Mouse (Mus musculus) embryonic facial prominence, embryonic 13.5 days (tissue): ENCODE results near the gene Adamts10. TPM values are rescaled to one million over a fixed set of nuclear protein-coding genes. Genes with fewer than 3 reads are reported as not detected.

Experiments
- ATAC-seq: fragments of 200-750 bp; cut with Nextera tagmentation; 2 replicates; pipeline ENCODE4 v1.8.0; 2017; ENCODE audit warnings: low read depth; ENCODE audit not compliant: insufficient number of reproducible peaks, insufficient read depth, low FRiP score, low TSS enrichment
- H3K27ac ChIP-seq: fragments of 300-500 bp; sonication (generic); 2 replicates; pipeline ENCODE4 v1.5.1; 2015; ENCODE audit warnings: moderate library complexity, mild to moderate bottlenecking, inconsistent platforms
- H3K27me3 ChIP-seq: fragments of 300-500 bp; sonication (generic); 2 replicates; pipeline ENCODE4 v1.6.1; 2015; ENCODE audit warnings: mild to moderate bottlenecking, inconsistent platforms
- H3K36me3 ChIP-seq: fragments of 300-500 bp; sonication (generic); 2 replicates; pipeline ENCODE4 v1.6.1; 2015; ENCODE audit warnings: mild to moderate bottlenecking, inconsistent platforms
- H3K4me1 ChIP-seq: fragments of 300-500 bp; sonication (generic); 2 replicates; pipeline ENCODE4 v1.6.1; 2015; ENCODE audit warnings: inconsistent platforms
- H3K4me2 ChIP-seq: fragments of 300-500 bp; sonication (generic); 2 replicates; pipeline ENCODE4 v1.6.1; 2015; ENCODE audit warnings: moderate library complexity, mild to moderate bottlenecking, inconsistent platforms
- H3K4me3 ChIP-seq: fragments of 300-500 bp; sonication (generic); 2 replicates; pipeline ENCODE4 v1.5.1; 2015; ENCODE audit warnings: mild to moderate bottlenecking, inconsistent platforms
- H3K9ac ChIP-seq: fragments of 300-500 bp; sonication (generic); 2 replicates; pipeline ENCODE4 v1.6.1; 2015; ENCODE audit warnings: mild to moderate bottlenecking, inconsistent platforms
- H3K9me3 ChIP-seq: fragments of 300-500 bp; sonication (generic); 2 replicates; pipeline ENCODE4 v1.6.1; 2016; ENCODE audit warnings: inconsistent platforms
- WGBS: fragments of 180-500 bp; shearing (Covaris S2); methylation state at CpG from one replicate; pipeline ENCODE4 v1.1.7; 2015; ENCODE audit warnings: mixed read lengths; 5-methylcytosine and 5-hydroxymethylcytosine counted together
- polyA plus RNA-seq: library from polyadenylated mRNA; unstranded; fragments of >200 nt; fragmentation: Nextera tagmentation; extraction: Ambion mirVana; gene quantifications from 2 replicates; pipeline ENCODE4 v1.2.1, GENCODE M21; 2015

The Adamts10 gene
- 85.5 and 110 TPM in 2 replicates for polyA plus RNA-seq

DNA sequence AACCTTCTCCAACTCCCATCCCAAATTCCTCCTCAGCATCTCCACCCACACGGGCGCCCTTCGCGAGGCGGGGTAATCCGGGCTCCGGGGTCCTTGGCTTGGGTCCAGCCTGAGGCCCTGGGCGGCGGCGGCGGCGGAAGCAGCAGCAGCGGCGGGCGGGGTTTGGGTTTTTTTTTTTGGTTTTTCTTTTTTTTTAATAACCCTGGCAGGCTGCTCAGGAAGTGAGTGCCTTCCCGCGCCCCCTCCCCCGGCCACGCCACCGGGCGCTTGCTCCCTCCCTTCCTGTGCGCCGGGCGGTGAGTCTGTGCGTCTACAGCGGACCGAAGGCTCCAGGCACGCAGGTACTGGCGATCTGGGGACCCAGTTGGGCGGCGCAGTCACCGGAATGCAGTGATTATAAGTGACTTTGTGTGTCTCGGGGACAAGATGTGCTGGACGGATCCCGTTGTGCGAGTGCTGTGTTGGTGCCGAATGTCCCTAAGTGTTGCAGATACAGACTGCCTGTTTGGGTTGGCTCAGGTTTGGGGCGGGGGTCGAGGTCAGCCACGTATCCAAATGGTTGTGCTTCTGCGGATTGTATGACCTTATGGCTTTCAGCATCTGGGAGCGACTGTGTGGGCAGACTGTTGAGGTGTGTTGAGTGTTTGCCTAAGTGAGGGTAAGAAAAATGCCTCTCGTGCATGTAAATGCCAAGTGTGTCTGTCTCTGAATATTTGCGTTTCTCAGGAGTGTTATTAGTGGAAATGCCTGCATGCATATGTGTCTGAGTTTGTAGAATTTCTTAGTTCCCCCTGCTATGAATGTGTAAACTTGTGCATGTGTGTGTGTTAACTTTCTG, at the start of gene Adamts10:
Adamts10 (plus strand) TSS at position 287 of the 838 bp plus-strand sequence.
- H3K4me1 ChIP-seq: peaks cover 42% of the 10 kb centered on the region
- peak within 1 kb of the TSS; percentile 73 for H3K4me3 ChIP-seq
- no peaks in the 10 kb centered on the region for H3K9me3 ChIP-seq
- peak within 1 kb of the TSS; percentile 83 for H3K9ac ChIP-seq
- ATAC-seq: peak; percentile 66
- under 1% methylated on average over 44 of the region's 44 CpGs for WGBS
- H3K4me2 ChIP-seq: peak within 1 kb of the TSS; percentile 82
- H3K27me3 ChIP-seq: no peaks in the 10 kb centered on the region
- H3K36me3 ChIP-seq: peaks cover 14% of the 10 kb centered on the region
- peak within 1 kb of the TSS; percentile 92 for H3K27ac ChIP-seq

DNA sequence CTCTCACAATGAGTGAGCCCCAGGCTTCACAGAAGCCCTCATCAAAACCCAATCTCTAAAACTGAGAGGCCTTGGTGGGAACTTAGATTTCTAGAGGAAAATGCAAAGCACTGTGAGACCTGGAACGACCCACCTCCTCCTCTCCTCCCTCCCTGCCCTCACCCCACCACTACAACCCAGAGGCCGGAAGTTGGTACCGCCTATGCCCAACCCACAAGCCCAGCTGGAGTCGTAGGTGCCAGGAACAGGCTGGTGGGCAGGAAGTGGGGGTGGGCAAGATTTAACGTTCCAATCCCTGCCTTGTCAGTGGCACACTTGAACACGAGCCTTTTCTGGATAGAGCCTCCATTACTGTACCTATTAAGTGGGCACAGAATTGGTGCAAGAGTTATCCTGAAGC, 40.0 kb upstream of the Adamts10 start:
- Histone ChIP-seq H3K4me1 (no peaks in the 10 kb centered on the region), H3K9ac (no peak overlapping the region), H3K27ac (no peak overlapping the region), H3K27me3 (no peaks in the 10 kb centered on the region), H3K9me3 (no peaks in the 10 kb centered on the region), H3K36me3 (no peaks in the 10 kb centered on the region), H3K4me2 (no peak overlapping the region), H3K4me3 (no peak overlapping the region)
- ATAC-seq: no peak
- 51% methylated on average over 6 of the region's 6 CpGs for WGBS

DNA sequence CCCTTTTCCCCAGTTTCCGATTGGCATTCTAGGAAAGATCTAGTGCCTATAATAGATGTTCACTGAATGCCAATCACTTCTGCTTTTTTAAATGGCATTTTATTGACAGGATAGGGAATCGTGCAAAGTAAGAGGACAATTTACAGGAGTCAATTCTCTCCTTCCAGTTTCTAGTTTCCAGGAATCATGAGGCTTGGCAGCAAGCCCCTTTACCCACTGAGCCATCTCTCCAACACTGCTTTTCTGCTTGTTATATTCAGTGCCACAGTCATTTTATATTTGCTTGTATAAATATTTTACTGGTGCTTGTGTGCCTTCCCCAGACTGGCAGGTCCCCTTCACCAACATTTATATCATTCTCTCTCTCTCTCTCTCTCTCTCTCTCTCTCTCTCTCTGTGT, 36.8 kb upstream of the Adamts10 start:
- Histone ChIP-seq H3K4me3 (no peak overlapping the region), H3K4me1 (no peaks in the 10 kb centered on the region), H3K4me2 (no peak overlapping the region), H3K36me3 (no peaks in the 10 kb centered on the region), H3K9me3 (no peaks in the 10 kb centered on the region), H3K27me3 (no peaks in the 10 kb centered on the region), H3K27ac (no peak overlapping the region), H3K9ac (no peak overlapping the region)
- no peak for ATAC-seq
- WGBS: 75% methylated on average over 2 of the region's 2 CpGs

DNA sequence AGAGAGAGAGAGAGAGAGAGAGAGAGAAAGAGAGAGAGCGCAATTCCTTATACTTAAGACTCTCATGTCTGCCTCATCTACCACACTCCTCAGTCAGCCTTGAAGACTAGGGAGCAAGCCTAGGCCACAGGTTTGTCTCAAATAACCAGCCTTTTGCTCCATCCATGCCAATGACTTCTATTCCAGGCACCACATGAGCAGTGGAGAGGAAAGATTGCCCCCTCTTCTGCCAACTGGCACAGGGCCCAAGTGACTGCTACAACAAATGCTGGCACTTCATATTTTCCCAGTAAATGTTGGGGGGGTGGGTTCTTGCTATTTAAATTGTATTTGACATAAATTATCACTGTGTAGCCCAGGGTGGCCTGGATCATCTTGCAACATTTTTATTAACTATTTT, 36.4 kb upstream of the Adamts10 start:
- H3K27me3 ChIP-seq: no peaks in the 10 kb centered on the region
- no peak overlapping the region for H3K4me2 ChIP-seq
- H3K9me3 ChIP-seq: no peaks in the 10 kb centered on the region
- no peak overlapping the region for H3K27ac ChIP-seq
- H3K36me3 ChIP-seq: no peaks in the 10 kb centered on the region
- no peak for ATAC-seq
- WGBS: 78% methylated on average over 1 of the region's 1 CpGs
- no peak overlapping the region for H3K4me3 ChIP-seq
- H3K4me1 ChIP-seq: no peaks in the 10 kb centered on the region
- H3K9ac ChIP-seq: no peak overlapping the region

DNA sequence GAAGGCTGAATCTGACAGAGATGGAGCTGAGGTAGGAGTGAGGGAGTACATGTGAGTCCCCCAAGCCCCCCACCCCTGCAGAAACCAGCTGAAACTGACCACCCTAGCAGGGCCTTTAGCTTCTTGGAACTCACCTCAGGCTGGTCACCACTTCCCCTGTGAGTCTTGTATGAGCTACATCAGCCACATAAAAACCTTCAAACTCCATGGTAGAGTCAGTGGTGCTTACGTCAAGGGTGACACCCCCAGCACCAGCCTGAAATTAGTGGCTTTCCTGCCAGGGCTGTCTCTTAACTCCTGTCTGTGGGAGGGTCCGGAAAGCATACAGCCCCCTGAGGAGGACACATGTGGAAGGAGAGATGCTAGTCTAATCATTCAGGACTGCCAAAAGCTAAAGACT, 32.6 kb upstream of the Adamts10 start:
- Histone ChIP-seq H3K27ac (no peak overlapping the region), H3K36me3 (no peaks in the 10 kb centered on the region), H3K4me3 (no peak overlapping the region), H3K4me2 (no peak overlapping the region), H3K4me1 (no peaks in the 10 kb centered on the region), H3K27me3 (no peaks in the 10 kb centered on the region), H3K9ac (no peak overlapping the region), H3K9me3 (no peaks in the 10 kb centered on the region)
- 89% methylated on average over 2 of the region's 2 CpGs for WGBS
- ATAC-seq: no peak

DNA sequence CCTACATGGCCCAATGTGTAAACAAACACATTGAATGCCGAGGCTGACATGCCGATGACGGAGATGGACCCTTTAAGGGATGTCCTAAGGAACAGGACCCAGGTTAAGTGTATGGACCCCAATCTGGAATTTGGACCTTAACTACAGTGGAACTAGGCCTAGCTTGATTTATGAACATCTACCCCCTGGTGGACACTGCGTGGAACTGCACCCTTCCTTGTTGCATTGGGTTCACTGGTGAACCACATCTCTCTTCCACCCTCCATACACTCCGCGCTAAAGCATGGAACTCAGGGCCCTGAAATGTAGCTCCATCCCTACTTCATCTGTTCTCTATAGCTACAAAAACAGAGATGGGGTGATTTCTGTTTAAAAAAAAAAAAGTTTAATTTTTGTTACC, 30.9 kb upstream of the Adamts10 start:
- Histone ChIP-seq H3K9me3 (no peaks in the 10 kb centered on the region), H3K4me3 (no peak overlapping the region), H3K9ac (no peak overlapping the region), H3K4me2 (no peak overlapping the region), H3K27ac (no peak overlapping the region), H3K27me3 (no peaks in the 10 kb centered on the region), H3K36me3 (no peaks in the 10 kb centered on the region), H3K4me1 (no peaks in the 10 kb centered on the region)
- 66% methylated on average over 6 of the region's 6 CpGs for WGBS
- ATAC-seq: no peak

DNA sequence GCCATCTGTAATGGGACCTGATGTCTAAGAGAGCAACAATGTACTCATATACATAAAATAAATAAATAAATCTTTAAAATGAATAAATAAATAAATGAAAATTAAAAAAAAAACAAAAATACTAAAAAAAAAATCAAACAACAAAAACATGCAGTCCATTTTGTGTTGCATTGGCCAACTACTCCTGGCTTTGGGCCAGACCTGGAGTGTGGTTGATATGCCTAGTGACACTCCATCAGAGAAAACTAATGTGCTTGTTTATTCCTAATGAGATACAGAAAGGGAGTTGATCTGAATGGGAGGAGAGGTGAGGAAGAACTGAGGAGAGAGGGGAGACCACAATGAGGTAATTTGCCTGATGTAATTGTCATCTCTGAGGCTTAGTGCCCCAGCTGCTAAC, 29.4 kb upstream of the Adamts10 start:
- Histone ChIP-seq H3K27me3 (no peaks in the 10 kb centered on the region), H3K27ac (no peak overlapping the region), H3K36me3 (no peaks in the 10 kb centered on the region), H3K9me3 (no peaks in the 10 kb centered on the region), H3K9ac (no peak overlapping the region), H3K4me2 (no peak overlapping the region), H3K4me1 (no peaks in the 10 kb centered on the region), H3K4me3 (no peak overlapping the region)
- no peak for ATAC-seq

DNA sequence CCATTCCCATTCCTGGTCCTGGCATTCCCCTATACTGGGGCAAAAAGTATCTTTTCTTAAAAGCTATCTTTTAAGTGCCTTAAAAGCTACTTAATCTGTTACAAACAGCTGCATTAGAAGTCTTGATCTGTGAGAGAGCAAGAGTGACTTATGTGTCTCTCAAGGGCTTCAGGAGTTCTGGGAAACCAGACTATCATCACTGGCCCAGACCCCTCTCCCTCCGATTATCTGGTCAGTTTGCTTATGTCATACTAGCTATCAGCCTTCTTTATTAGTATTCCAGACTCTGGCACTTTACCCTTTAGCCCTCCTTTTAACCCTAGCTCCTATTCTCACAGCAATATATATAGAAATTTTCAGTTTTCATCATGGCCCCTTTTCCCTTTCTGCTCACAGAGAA, 25.1 kb upstream of the Adamts10 start:
- 68% methylated on average over 1 of the region's 1 CpGs for WGBS
- no peak overlapping the region for H3K27ac ChIP-seq

DNA sequence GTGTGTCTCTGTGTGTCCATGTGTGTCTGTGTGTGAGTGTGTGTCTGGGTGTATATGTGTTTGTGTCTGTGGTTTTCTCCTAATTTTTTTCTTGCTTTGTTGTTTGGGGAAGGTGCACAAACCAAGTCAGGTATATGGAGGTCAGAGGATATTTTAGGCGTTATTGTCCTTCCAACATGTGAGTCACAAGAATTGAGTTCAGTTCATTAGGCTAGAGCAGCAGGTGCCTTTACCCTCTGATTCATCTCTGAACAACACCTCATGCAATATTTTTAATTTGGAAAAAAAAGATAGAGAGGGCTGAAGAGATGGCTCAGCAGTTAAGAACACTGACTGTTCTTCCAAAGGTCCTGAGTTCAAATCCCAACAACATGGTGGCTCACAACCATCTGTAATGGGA, 15.6 kb upstream of the Adamts10 start:
- H3K4me1 ChIP-seq: peaks cover 8% of the 10 kb centered on the region
- no peak overlapping the region for H3K9ac ChIP-seq
- H3K27ac ChIP-seq: no peak overlapping the region
- H3K4me3 ChIP-seq: no peak overlapping the region
- WGBS: 81% methylated on average over 1 of the region's 1 CpGs
- no peak overlapping the region for H3K4me2 ChIP-seq
- no peak for ATAC-seq
- no peaks in the 10 kb centered on the region for H3K36me3 ChIP-seq
- no peaks in the 10 kb centered on the region for H3K27me3 ChIP-seq
- no peaks in the 10 kb centered on the region for H3K9me3 ChIP-seq

More for the DNA sequence above, 25.1 kb upstream of the Adamts10 start:
- no peak for ATAC-seq
- H3K9ac ChIP-seq: no peak overlapping the region
- H3K4me3 ChIP-seq: no peak overlapping the region
- no peaks in the 10 kb centered on the region for H3K36me3 ChIP-seq
- no peaks in the 10 kb centered on the region for H3K9me3 ChIP-seq
- no peak overlapping the region for H3K4me2 ChIP-seq
- H3K4me1 ChIP-seq: peaks cover 6% of the 10 kb centered on the region
- no peaks in the 10 kb centered on the region for H3K27me3 ChIP-seq

DNA sequence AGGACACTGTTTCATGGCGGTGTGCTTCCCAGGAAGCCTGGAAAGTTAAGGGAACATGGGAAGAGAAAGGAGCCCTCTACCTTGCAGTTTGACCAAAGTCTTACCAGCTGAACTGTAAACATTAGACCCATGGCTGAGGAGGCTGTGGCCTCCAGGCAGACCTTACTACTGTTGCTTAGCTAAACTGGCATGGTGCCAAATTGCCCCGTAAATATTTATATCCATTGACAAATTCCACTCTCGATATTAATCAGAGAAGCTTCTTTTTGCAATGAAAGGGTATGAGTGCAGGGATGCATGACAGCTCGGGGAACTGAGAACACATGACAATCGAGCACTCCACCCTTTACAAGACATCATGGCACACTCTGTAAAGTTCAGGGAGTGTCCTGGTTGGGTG, 13.8 kb upstream of the Adamts10 start:
- Histone ChIP-seq H3K4me1 (no peaks in the 10 kb centered on the region), H3K27ac (no peak overlapping the region), H3K4me3 (no peak overlapping the region), H3K9ac (no peak overlapping the region), H3K27me3 (no peaks in the 10 kb centered on the region), H3K4me2 (no peak overlapping the region), H3K36me3 (no peaks in the 10 kb centered on the region), H3K9me3 (no peaks in the 10 kb centered on the region)
- WGBS: 75% methylated on average over 5 of the region's 5 CpGs
- ATAC-seq: no peak

DNA sequence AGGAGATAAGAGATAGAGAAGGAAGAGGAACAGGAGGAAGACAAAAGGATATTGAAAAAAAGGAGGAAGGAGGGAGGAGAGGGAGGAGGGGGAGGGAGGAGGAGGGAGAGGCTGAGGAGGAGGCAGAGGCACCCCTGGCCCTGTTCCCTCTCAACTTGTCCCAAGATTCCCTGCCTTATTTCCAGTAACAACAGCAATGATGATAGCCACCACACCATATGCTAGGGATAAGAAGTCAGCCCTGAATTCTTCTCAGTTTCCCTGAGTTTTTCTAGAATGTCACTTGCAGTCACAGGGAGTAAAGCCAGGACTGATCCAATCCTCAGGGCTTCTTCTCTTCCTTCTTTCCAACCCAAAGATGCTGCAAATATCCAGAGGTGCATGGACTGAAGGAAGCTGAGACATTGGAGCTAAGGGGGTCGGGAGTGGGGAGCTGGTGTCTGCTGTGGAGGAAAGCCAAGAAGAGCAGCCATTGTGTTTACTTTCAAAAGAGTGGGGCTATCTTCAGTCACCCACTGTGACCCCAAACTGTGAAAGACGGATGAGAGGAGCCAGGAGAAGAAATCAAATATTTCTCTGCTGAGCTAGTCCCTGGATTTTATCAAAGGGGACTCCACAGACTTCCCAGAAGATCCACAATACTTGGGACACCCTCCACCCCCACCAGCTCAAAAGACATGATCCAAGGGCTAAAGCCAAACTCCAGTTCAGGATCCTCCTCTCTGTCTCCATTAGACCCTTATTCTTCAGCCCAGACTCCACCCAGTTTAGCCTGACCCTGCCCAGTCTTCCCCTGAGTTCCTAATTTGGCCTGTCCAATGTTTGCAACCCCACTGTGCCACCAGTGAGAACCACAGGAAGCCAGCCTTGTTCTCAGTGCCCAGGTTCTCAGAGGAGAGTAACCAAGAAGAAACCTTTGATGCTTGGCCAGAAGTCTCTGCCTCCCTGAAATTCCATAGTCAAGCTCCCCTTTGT, 11.3 kb upstream of the Adamts10 start:
- ATAC-seq: no peak
- Histone ChIP-seq H3K4me2 (no peak overlapping the region), H3K9me3 (no peaks in the 10 kb centered on the region), H3K4me1 (no peaks in the 10 kb centered on the region), H3K27ac (no peak overlapping the region), H3K4me3 (no peak overlapping the region), H3K27me3 (no peaks in the 10 kb centered on the region), H3K9ac (no peak overlapping the region), H3K36me3 (no peaks in the 10 kb centered on the region)
- 25% methylated on average over 2 of the region's 2 CpGs for WGBS

DNA sequence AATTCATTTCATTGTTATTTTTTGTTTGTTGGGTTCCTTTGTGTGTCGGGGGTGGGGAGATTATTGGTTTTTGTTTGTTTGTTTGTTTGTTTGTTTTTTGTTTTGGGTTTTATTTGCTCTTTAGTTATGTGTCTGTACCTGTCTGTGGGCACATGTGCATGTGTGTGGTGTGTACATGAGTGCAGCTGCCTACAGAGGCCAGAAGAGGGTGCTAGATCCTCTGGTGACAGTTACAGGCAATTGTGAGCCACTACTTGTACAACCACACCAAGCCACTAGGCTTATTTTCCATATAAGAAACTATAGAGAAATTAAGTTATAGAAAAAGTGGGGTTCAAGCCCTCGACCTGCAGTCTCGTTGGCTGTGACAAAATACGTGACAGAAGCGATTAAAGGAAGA, 10.1 kb upstream of the Adamts10 start:
- Histone ChIP-seq H3K36me3 (no peaks in the 10 kb centered on the region), H3K9ac (no peak overlapping the region), H3K4me1 (no peaks in the 10 kb centered on the region), H3K9me3 (no peaks in the 10 kb centered on the region), H3K27me3 (no peaks in the 10 kb centered on the region), H3K27ac (no peak overlapping the region), H3K4me2 (no peak overlapping the region), H3K4me3 (no peak overlapping the region)
- 92% methylated on average over 5 of the region's 5 CpGs for WGBS
- no peak for ATAC-seq
